Mouse (Mus musculus): ENCODE data around the gene Pds5b.
"Not testable (repeated sequence)": the region's sequence is repeated elsewhere in the genome, so short reads cannot be mapped to it uniquely, and the experiment has no call there.

The Pds5b gene

GRCm38 (mm10) chr5:150673153-150673835, at the start of gene Pds5b:
Gene Pds5b (plus strand): TSS chr5:150673739.
- in situ Hi-C loops (cut with MboI; ENCODE audit: low sequenced_read_pairs): no loop called here

- in situ Hi-C loops (cut with MboI; ENCODE audit: low sequenced_read_pairs): no loop called here
Observed at GRCm38 (mm10) chr5:150625528-150625927, 48.0 kb upstream of the Pds5b start.

DNA sequence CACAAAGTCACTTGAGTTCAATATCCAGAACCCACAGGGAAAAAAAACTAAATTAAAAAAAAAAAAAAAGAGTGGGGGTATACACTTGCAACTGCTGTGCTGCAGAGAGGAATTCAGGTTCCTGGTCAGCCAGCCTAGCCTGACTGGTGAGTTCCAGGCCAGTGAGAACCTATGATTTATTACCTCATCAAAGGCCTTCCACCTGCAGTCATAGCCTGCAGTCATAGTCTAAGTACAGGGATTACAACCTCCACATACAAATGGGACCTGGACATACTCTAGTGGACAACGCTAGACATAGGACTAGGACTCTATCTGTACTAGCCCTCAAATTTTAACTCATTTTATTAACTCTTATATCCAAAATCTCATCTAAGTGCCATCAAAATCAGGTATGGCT, 44.3 kb upstream of the Pds5b start:
- in situ Hi-C loops (cut with MboI; ENCODE audit: low sequenced_read_pairs): no loop called here

- in situ Hi-C loops (cut with MboI; ENCODE audit: low sequenced_read_pairs): no loop called here
Observed at GRCm38 (mm10) chr5:150629692-150630091, 43.8 kb upstream of the Pds5b start.

- in situ Hi-C loops (cut with MboI; ENCODE audit: low sequenced_read_pairs): no loop called here
Observed at GRCm38 (mm10) chr5:150641440-150641839, 32.1 kb upstream of the Pds5b start.

DNA sequence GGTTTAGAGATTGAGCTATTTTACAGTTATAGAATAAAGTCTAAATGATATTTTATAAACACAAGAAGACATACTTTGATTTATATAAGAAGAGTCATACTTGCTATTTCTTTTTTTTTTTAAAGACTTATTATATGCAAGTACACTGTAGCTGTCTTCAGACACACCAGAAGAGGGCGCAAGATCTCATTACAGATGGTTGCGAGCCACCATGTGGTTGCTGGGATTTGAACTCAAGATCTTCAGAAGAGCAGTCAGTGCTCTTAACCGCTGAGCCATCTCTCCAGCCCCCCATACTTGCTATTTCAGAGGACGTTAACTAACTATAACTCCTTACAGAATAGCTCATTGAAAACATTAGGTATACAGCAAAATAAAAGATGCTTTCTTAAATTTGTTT, 30.1 kb upstream of the Pds5b start:
- in situ Hi-C loops (cut with MboI; ENCODE audit: low sequenced_read_pairs): not testable (repeated sequence)

GRCm38 (mm10) chr5:150644926-150645325, 28.6 kb upstream of the Pds5b start:
- in situ Hi-C loops (cut with MboI; ENCODE audit: low sequenced_read_pairs): no loop called here

DNA sequence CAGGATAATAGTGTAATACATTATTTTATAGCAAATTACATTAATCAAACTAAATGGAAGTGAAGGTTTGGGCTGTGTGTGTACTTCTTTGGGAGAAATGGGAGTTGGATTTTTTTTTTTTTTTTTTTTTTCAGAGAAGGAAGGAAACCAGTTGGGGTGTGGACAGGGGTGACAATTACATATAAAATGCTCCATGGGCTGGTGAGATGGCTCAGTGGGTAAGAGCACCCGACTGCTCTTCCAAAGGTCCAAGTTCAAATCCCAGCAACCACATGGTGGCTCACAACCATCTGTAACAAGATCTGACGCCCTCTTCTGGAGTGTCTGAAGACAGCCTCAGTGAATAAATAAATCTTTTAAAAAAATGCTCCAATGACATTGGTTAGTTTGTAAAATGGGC, 21.0 kb upstream of the Pds5b start:
- in situ Hi-C loops (cut with MboI; ENCODE audit: low sequenced_read_pairs): no loop called here

DNA sequence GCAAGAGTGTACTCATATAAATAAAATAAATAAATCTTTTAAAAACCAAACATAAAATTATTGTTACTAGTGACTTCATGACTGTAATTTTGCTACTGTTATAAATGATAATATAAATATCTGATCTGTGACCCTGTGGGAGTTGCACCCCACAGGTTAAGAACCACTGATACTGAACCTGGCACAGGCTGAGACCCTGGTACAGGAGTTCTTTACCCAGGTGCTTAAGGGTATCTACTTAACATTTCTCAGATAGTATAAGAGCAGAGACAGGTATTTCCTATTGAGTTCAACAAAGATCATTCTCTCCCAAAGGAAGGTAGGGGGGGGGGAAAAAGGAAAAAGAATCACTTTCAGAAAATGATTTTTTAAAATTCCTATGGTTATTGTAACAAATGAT, 19.0 kb upstream of the Pds5b start:
- in situ Hi-C loops (cut with MboI; ENCODE audit: low sequenced_read_pairs): no loop called here

- in situ Hi-C loops (cut with MboI; ENCODE audit: low sequenced_read_pairs): not testable (repeated sequence)
Observed at GRCm38 (mm10) chr5:150659425-150659824, 14.1 kb upstream of the Pds5b start.

GRCm38 (mm10) chr5:150660296-150660695, 13.2 kb upstream of the Pds5b start:
- in situ Hi-C loops (cut with MboI; ENCODE audit: low sequenced_read_pairs): not testable (repeated sequence)

GRCm38 (mm10) chr5:150663926-150664325, 9.6 kb upstream of the Pds5b start:
- in situ Hi-C loops (cut with MboI; ENCODE audit: low sequenced_read_pairs): not testable (repeated sequence)

DNA sequence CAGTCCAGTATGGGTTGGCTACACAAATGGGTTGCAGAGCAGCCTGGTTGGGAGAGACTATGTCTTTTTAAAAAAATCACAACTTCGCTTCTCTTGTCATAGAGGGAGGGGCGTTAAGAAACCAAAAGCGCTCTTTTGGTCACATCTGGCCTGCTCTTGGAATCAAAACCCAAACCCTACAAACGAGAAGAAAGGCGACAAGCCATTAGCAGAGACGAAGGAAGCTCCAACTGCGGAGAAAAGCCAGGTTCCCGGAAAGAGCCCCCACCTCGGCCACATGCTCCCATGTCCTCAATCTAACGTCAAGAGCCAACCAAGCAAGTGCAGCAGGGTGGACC, 8.8 kb upstream of the Pds5b start:
- in situ Hi-C loops (cut with MboI; ENCODE audit: low sequenced_read_pairs): loop anchor here (5.0 kb wide), 1 partner anchor 222 kb away; no protein-coding TSS in a partner anchor

- in situ Hi-C loops (cut with MboI; ENCODE audit: low sequenced_read_pairs): loop anchor here (5.0 kb wide), 1 partner anchor 223 kb away; no protein-coding TSS in a partner anchor
Observed at GRCm38 (mm10) chr5:150665132-150665954, 8.2 kb upstream of the Pds5b start.

GRCm38 (mm10) chr5:150666133-150666739, 7.3 kb upstream of the Pds5b start, which contains the start of gene N4bp2l2:
Gene N4bp2l2 (minus strand): TSS chr5:150666183.
- in situ Hi-C loops (cut with MboI; ENCODE audit: low sequenced_read_pairs): loop anchor here (5.0 kb wide), 1 partner anchor 224 kb away; no protein-coding TSS in a partner anchor

DNA sequence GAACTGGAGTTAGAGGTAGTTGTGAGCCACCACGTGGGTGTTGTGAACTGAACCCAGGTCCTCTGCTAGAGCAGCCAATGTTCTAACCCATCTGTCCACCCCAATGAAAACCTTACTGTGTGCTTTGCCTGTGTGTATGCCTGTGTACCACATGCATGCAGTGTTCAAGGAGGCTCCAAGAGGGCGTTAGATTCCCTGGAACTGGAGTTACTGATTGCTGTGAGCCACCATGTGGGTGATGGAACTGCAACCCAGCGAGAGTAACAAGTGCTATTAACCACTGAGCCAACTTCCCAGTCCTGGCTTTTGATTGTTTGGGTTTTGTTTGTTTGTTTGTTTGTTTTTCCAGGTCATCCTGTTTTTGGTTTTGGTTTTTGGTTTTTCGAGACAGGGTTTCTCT, 4.8 kb upstream of the Pds5b start:
- in situ Hi-C loops (cut with MboI; ENCODE audit: low sequenced_read_pairs): loop anchor here (5.0 kb wide), 1 partner anchor 226 kb away; no protein-coding TSS in a partner anchor

DNA sequence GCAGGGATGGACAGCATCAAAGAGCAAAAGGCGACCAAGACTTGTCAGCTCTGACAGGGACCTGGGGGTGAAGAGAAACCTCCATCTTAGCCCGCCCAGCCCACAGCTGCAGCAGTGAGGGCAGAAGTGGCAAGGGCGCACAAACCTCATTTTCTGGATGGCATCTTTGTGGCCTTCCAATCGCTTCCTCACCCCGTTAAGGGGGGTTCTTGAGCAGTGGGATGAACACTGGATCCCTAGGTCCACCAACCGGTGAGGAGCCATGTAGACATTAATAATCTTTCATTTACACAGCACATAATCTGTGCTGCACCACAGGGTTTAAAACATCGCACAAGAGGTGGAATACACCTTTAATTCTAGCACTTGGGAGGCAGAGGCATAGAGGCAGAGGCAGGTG, 1.2 kb upstream of the Pds5b start:
- in situ Hi-C loops (cut with MboI; ENCODE audit: low sequenced_read_pairs): no loop called here

DNA sequence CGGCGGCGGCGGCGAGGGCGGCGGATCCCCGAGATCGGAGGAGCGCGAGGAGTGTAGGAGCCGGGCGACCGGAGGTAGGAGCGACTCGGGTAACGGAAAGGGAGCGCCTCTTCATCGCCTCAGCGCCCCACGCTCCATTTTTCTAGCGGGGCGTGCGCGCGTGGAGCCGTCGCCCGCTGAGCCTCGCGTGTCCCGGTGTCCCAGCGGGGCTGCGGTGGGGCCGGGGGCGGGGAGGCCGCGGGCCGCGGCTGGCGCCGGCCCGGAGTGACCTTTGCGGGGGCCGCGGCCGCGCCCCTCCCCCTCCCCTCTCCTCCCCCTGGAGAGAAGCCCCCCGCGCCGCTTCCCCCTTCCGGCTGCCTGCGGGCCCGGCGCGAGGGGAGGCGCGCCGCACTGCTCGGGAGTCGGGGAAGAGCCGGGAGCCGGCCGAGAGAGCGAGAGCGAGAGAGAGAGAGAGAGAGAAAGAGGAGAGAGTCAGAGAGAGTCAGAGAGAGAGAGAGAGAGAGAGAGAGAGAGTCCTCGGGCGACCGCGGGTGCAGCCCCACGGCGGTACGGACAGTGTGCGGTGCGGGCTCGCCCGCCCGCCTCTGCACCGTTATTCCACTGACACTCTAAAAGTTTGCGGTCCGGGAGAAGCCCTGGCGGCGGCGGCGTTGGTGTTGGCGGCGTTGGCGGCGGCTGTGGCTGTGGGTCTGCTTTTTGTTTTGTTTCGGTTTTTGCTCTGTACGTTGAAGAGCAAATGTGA, 512 bp downstream of the Pds5b start:
- in situ Hi-C loops (cut with MboI; ENCODE audit: low sequenced_read_pairs): no loop called here

DNA sequence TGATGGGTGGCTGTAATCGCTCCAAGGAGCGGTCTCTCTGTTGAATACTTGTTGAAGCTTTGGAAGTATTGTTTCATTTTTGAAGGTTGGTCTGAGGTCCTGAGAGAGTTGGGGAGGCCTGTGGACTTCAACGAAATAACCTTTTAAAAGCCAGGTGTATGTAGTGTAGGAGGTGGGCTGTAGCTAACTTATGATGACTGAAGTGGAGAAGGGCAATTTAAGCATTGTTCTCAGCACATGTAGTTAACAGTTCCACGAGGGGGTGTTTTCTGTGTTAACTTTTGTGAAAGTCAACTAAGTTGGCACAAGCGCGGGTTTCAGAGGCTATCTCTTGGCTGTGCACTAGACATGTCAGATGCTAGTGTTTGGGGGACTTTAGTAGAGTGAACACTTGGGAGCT, 1.3 kb downstream of the Pds5b start:
- in situ Hi-C loops (cut with MboI; ENCODE audit: low sequenced_read_pairs): no loop called here

DNA sequence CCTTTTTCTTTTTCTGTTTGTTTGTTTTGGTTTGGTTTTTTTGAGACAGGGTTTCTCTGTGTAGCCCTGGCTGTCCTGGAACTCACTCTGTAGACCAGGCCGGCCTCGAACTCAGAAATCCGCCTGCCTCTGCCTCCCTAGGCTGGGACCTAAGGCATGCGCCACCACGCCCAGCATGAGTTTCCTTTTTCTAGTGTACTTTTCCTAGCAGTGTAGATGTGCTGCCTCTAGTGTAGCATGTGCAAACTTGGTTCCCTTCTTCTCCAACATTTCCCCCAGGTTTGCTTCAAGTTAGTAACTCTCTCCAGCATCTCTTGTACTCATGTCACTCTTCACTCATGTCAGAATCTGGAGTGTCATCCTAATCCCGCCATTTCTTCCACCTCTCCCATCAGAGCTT, 9.3 kb downstream of the Pds5b start:
- in situ Hi-C loops (cut with MboI; ENCODE audit: low sequenced_read_pairs): not testable (repeated sequence)

- in situ Hi-C loops (cut with MboI; ENCODE audit: low sequenced_read_pairs): no loop called here
Observed at GRCm38 (mm10) chr5:150690685-150691084, 17.1 kb downstream of the Pds5b start.
